Mouse (Mus musculus): ENCODE data around the gene Gm20908. TPM values are rescaled to one million over a fixed set of nuclear protein-coding genes. Genes with fewer than 3 reads are reported as not detected.
"Not testable (repeated sequence)": the region's sequence is repeated elsewhere in the genome, so short reads cannot be mapped to it uniquely, and the experiment has no call there.

Gene Gm20908
- total RNA-seq (2015; ENCODE audit: low replicate concordance) (not detected in 2 replicates), total RNA-seq (2017; ENCODE audit: low replicate concordance) (not detected in 2 replicates)

DNA sequence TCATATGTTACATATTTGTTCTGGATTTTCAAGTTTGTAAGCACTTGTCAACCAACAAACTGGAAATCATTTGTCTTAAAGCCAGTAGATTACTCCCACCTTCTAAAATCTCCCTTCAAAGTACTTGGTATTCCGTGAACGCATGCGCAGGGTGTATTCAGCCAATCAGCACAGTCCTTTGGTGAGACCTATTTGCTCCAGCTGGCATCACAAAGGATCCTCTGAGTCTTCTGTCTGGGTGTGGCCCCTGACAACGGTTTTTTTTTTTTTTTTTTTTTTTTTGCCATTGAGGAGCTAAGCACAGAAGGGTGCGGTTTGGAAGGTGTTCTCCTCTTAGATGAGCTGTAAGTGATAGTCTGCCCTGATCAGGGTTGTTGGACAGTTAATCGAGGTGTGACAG is at the start of gene Gm20908:
Gene Gm20908 (plus strand): TSS at position 301 of the 400 bp plus-strand sequence.
- ATAC-seq (replicated peaks; ENCODE audit: low FRiP score, poor library complexity, severe bottlenecking), result not testable (repeated sequence)
